ENCODE assay signal across 8 mouse cellular contexts in genomic region chr16:30790551-30791001, GRCm38 (mm10).
A peak's percentile ranks its signal among the peaks of the same experiment; 100 is the strongest.
DNase-seq lines count a peak whose midpoint lies in the region; ATAC-seq and TF ChIP-seq lines count a peak whose summit lies in the region.

No protein-coding gene starts in this region.

- peak; percentile 61 for ATAC-seq in forebrain, embryonic 14.5 days
- peak; percentile 76 for ATAC-seq in hindbrain, embryonic 15.5 days (ENCODE audit: low FRiP score, low read depth)
- ATAC-seq in liver, embryonic 15.5 days (ENCODE audit: insufficient read depth), result peak; percentile 34; the same call in 1 of the 2 replicates
- no peak for ATAC-seq in erythroblast, adult 5-6 weeks (replicated peaks; ENCODE audit: low FRiP score, poor library complexity, severe bottlenecking)

- H3K27ac ChIP-seq in gastrocnemius, adult 2 months, result peak overlapping the region; percentile 85
- H3K27ac ChIP-seq in forebrain, embryonic 14.5 days (ENCODE audit: low read depth, low read length), result peak overlapping the region; percentile 21; the same call in 1 of the 2 replicates
- H3K27ac ChIP-seq in hindbrain, embryonic 15.5 days (replicated peaks), result peak overlapping the region; percentile 68
- peak overlapping the region; percentile 57 for H3K27ac ChIP-seq in liver, embryonic 15.5 days (replicated peaks)

- no peaks in the 10 kb centered on the region for H3K36me3 ChIP-seq in forebrain, embryonic 14.5 days (ENCODE audit: control insufficient read depth, insufficient read depth, low read length)
- no peaks in the 10 kb centered on the region for H3K36me3 ChIP-seq in hindbrain, embryonic 15.5 days
- H3K36me3 ChIP-seq in liver, embryonic 15.5 days (replicated peaks), result no peaks in the 10 kb centered on the region

- no peak overlapping the region for H3K9ac ChIP-seq in forebrain, embryonic 14.5 days (ENCODE audit: low read length)
- no peak overlapping the region for H3K9ac ChIP-seq in hindbrain, embryonic 15.5 days
- H3K9ac ChIP-seq in liver, embryonic 15.5 days, result no peak overlapping the region

- H3K9me3 ChIP-seq in forebrain, embryonic 14.5 days (replicated peaks; ENCODE audit: control insufficient read depth, low read length), result no peaks in the 10 kb centered on the region
- H3K9me3 ChIP-seq in hindbrain, embryonic 15.5 days, result no peaks in the 10 kb centered on the region
- H3K9me3 ChIP-seq in liver, embryonic 15.5 days (replicated peaks), result no peaks in the 10 kb centered on the region

- H3K27me3 ChIP-seq in forebrain, embryonic 14.5 days (replicated peaks; ENCODE audit: control insufficient read depth, insufficient read depth, low read length), result no peaks in the 10 kb centered on the region
- H3K27me3 ChIP-seq in hindbrain, embryonic 15.5 days, result no peaks in the 10 kb centered on the region
- H3K27me3 ChIP-seq in liver, embryonic 15.5 days, result no peaks in the 10 kb centered on the region

- H3K4me1 ChIP-seq in forebrain, embryonic 14.5 days (ENCODE audit: control insufficient read depth, insufficient read depth, low read length), result peaks cover 17% of the 10 kb centered on the region
- H3K4me1 ChIP-seq in hindbrain, embryonic 15.5 days (replicated peaks), result peaks cover 27% of the 10 kb centered on the region
- H3K4me1 ChIP-seq in liver, embryonic 15.5 days (replicated peaks), result peaks cover 88% of the 10 kb centered on the region

- WGBS in forebrain, embryonic 14.5 days, result 28% methylated on average over 4 of the region's 4 CpGs
- WGBS in hindbrain, embryonic 15.5 days, result 10% methylated on average over 4 of the region's 4 CpGs
- WGBS in liver, embryonic 15.5 days (ENCODE audit: insufficient replicate concordance), result 12% methylated on average over 4 of the region's 4 CpGs

- H3K4me3 ChIP-seq in gastrocnemius, adult 2 months, result peak overlapping the region; percentile 25
- H3K4me3 ChIP-seq in forebrain, embryonic 14.5 days (ENCODE audit: low read depth, low read length), result no peak overlapping the region
- no peak overlapping the region for H3K4me3 ChIP-seq in hindbrain, embryonic 15.5 days
- H3K4me3 ChIP-seq in liver, embryonic 15.5 days (replicated peaks), result no peak overlapping the region

- H3K4me2 ChIP-seq in forebrain, embryonic 14.5 days (ENCODE audit: low read length), result no peak overlapping the region
- no peak overlapping the region for H3K4me2 ChIP-seq in hindbrain, embryonic 15.5 days
- peak overlapping the region; percentile 25; the same call in 1 of the 2 replicates for H3K4me2 ChIP-seq in liver, embryonic 15.5 days

- TF ChIP-seq CTCF in gastrocnemius, adult 2 months (IDR thresholded peaks at IDR 0.05), result no peak

- peak; percentile 59 for DNase-seq in gastrocnemius, adult 2 months
- DNase-seq in gastrocnemius, postnatal 4 days (ENCODE audit: low spot score in 2 of 2), result no peak
- DNase-seq in forebrain, embryonic 14.5 days (ENCODE audit: low spot score), result peak; percentile 42
- peak; percentile 62 for DNase-seq in retina, postnatal 1 day
- DNase-seq in frontal cortex, postnatal 25 days (ENCODE audit: low spot score in 2 of 2), result no peak

- intact Hi-C loops in gastrocnemius, adult 2 months (cut with DNase I), result loop anchor here (5.0 kb wide), 1 partner anchor 37 kb away; no protein-coding TSS in a partner anchor

Comparison
In these comparisons a context has a peak if more than half of its experiments do, and no peak if none do; other contexts are left out.
1. DNase-seq: peak in gastrocnemius, adult 2 months (single experiment), forebrain, embryonic 14.5 days (single experiment) and retina, postnatal 1 day (single experiment); none in gastrocnemius, postnatal 4 days (0 of 2) and frontal cortex, postnatal 25 days (0 of 2).
2. H3K27ac ChIP-seq: peak in every context shown above with its lines; median percentile 85 in gastrocnemius, adult 2 months; 68 in hindbrain, embryonic 15.5 days; 57 in liver, embryonic 15.5 days; 21 in forebrain, embryonic 14.5 days.